Mouse (Mus musculus): ENCODE measurements around the gene Asphd1.
A peak's percentile ranks its signal among the peaks of the same experiment; 100 is the strongest.
"Not testable (repeated sequence)": the region's sequence is repeated elsewhere in the genome, so short reads cannot be mapped to it uniquely, and the experiment has no call there.

Asphd1 gene

DNA sequence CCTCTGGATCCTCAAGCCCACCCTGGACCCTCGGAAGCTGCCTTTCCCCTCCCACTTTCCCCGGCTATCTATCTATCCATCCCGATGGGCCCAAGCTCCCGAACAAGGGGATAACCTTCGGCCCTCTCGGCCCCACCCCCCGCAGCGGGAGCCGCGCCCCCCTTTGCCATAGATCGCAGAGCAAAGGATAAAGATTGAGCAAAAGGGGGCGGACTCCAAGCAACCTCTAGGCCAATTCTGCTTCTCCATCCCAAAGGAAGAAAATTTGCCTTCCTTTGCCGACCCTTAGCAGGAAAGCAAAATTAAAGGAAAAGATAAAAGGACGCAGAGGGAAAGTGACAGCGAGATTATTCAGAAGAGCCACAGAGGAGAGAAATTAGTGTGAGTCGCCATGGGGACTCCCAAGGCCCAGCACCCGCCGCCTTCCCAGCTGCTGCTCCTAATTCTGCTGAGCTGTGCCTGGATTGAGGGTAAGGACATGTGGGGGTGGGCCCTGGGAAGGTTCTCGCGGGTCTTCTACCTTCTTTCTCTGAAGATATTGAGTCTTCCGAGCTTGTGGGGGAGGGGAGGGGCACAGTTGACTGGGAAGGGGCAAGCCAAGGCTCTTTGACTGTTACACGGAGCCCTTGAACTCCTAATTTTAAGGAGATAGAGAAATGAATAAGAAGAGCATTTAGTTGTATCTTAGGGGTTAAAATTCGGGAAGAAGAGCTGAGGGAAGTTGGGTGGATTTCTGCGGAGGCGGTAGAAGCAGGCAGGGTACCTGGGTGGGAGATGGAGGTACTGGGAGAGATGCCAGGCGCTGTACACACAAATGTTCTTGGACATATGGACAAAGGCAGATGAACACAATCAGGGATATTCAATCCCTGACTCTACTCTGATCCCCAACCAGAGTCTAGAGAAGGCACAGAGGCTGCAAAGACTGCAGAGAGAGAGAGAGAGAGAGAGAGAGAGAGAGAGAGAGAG lies 1.5 kb upstream of the Asphd1 start:
- no peak for DNase-seq

DNA sequence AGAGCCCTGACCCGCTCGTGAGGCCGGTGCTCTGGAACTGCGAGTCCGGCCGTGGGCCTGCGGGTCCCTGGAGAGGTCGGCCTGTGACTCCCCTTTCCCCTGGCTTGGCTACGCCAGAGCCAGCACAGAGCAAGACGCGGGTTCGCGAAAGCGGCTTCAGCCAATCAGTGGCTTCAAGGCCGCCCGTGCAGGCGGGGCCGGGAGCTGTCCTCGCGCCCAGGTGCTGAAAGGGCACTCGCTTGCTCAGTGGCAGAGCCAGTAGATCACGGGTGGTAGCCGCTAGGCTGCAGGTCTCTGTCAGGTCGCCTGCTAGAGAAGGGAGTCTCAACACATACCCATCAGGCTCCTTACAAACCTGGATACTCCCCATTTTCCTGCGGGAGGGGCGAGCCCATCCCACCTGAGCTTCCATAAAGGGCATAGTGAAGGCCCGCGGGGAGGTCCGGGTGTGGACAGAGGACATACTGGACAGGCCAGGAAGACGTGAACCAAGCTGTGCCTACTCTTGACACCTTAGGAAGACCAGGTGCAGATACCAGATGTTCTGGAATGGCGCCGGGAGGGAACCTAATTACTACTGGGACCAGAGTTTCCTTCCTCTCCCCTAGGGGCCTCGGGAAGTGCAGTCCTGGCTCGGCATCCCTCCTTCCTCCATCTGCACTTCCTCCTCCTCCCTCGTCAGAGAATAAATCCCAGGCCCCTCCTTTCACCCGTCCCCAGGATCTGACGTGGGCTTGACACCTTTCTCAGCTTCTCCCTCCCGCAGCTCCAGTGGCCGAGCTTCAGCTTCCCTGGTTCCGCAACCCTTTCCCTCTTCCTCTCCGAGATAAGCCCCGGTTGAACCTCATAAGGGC lies 638 bp upstream of the Asphd1 start, which contains the start of gene Sez6l2:
Gene Sez6l2, plus strand, starts transcription at position 771 of the 854 bp plus-strand sequence.
- peak; percentile 87 for DNase-seq

DNA sequence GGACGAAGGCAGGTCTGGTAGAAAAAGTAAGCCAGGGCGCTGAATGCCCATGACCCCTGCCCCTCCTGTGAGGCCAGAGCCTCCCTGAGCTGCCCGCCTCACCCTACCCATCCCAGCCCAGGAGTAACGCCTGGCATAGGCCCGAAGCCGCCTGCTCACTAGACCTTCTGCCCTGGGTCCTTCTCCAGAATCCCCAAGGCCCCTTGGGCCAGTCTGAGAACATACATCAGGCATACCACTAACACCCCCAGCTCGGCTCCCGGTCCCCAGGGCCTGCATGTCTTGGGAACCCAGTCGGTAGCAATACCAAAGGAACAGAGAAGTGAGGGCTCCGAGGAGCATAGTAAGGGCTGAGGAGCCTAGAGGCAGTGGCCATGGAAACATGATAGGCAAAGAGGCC lies 756 bp downstream of the Asphd1 start:
- DNase-seq, result no peak

DNA sequence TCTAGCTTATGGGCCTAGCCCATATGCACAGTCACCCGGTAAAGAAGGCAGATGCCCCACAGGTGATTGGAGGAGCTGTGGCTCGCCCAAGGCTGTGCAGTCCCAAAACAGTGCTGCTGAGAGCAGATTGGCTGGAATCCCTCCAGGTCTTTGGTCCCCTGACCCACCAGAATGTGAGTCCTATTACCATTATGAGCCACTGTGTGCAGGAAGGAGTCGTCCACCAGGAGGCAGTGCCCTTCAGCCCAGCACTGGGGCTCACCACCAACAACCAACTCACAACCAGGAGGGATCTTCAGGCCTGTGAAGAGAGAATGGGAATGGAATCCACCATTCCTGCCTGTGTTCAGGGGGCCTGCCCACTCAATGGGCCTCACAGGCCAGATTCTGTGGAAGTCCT lies 2.9 kb downstream of the Asphd1 start:
- DNase-seq, result peak; percentile 45

DNA sequence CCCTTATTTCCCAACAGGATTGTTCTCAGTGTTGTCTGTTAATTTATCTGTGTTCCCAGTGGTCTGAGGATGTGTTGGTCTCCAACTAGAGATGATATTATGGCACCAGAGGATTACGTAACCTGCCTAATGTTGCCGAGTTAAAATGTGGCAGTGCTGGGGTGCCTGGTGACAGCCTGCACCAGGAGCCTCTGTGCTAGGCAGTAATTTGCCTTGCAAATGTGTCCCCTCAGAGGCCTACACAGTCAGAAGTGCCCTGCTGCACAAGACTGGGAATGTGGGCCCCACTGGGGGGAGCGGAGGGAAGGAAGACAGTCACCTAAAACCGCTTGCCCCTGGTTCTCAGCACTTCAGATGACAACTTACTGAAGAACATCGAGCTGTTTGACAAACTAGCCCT lies 7.6 kb downstream of the Asphd1 start:
- no peak for DNase-seq

DNA sequence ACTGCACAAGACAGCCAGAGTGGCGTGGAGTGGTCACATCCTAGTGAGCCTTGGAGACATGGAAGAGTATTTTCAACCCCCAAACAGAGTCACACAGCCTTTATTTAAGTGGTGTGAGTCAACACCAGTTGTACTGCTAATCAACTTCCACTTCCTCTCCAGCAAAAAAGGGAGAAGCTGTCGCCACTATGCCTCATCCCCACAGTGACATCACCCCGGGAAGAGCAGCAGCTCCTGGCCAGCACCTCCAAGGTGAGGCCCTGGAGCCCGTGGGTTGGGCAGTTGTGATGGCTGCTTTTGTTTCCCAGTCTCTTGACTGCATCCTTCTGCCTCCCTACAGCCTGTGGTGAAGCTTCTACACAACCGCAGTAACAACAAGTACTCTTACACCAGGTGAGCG lies 8.2 kb downstream of the Asphd1 start:
- DNase-seq, result no peak

DNA sequence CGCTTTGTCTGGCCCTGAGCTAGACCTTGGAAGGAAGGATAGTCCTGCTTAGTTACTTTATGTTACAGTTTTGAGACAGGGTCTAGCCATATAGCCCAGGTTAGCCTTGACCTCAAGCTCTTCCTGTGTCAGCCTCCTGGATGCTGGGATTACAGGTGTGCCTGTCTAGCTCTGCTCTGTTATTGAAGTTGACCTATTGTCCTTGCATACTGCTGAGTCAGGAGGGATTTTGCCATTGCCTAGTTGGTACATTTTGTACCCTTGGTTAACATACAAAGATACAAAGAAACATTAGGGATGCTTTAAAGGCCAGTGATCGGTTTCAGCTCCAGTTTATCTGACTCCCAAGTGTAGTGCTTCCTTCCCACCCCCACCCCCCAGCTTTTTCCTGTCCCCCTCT lies 16.7 kb downstream of the Asphd1 start:
- DNase-seq, result no peak

DNA sequence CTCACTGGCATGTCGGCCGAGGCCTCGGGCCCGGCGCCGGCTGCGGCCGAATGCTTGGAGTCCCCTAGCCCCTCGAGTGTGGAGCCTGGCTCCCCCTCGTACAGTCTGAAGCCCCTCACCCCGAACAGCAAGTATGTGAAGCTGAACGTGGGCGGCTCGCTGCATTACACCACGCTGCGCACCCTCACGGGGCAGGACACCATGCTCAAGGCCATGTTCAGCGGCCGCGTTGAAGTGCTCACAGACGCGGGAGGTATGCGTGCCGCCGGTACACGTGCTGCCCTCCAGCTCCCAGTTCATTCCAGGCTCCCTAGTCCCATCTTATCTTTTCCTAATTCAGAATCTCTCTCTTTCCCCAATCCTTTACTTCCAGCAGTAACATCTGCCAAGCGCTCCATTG lies 20.3 kb downstream of the Asphd1 start:
- no peak for DNase-seq

DNA sequence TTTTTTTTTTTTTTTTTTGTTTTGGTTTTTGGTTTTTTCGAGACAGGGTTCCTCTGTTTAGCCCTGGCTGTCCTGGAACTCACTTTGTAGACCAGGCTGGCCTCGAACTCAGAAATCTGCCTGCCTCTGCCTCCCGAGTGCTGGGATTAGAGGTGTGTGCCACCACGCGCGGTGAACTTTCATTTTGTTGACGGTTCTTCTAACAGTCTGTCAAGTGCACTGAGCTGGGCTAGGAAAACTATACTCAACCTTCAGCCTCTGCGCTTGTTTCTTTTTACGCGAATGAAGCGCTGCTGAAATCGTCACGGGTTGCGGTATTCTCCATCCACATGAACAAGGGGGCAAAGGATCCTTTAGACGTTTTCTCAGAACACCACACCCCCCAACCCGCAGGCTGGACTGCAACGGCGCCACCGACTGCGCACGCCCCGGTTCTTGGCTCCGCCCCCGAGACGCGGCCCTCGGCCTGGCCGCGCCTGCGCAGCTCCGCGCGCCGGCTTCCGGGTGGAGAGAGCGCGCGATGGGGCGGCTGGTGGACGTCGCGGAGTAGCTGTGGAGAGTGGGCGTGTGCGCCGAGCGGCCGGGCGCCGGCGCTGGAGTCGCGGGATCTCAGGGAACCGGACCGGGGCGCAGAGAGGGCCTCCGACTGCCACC lies 20.9 kb downstream of the Asphd1 start, which contains the start of gene Kctd13:
Gene Kctd13, plus strand, starts transcription at position 496 of the 654 bp plus-strand sequence.
- peak; percentile 91 for DNase-seq

DNA sequence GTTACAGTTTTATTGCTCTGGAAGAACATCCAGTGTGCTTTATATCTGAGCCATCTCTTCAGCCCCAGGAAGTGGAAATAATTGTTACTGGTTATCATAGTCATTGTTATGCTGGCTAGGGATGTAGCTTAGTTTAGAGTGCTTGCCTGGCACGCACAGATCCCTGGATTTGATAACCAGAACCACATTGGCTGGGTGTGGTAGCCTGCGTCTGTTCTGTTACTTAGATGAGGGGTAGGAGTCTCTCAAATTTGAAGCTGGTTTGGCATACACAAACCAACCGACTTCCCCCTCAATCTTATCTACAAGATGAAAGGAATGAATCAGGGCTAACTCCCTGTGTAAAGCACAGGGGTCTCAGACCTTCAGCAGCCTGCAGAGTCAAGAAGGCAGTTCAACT lies 23.1 kb downstream of the Asphd1 start:
- no peak for DNase-seq

DNA sequence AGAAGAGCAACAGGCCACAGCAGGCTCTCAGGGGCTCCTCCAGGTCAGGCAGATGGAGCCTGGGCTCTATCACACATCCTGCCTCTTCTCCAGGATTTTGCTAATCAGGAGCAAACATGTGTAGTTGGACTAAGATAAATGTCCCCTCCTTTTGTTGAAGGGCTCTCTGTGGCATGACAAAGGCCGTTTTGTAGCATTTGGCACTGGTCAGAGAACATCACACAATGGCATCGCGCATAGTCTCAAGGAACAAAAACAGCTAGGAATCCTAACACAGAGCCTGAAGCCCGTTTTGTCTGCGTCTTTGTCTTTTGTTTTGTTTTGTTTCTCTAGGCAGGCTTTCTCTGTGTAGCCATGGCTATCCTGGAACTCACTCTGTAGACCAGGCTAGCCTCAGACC lies 25.4 kb downstream of the Asphd1 start:
- DNase-seq, result no peak

DNA sequence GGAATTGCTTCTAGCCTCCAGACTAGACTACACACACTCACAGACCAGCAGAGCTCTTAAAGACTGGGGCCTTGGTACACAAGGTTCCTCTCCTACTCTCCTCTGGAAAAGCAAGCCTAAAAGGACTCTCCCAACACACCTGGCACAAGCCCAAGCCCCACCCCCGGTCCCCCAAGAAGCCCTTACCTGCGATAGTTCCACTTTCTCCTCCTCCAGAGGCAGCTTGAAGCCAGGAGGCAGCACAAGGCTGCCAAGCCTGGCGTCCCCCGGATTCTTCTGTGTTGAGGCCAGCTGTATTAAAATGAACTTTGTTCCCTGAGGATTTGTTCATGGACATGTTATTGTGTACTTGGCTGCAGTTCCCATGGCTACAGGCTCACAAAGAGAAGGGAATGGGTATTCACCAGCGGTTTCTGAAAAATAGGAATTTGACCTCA lies 26.7 kb downstream of the Asphd1 start, which contains the start of gene Tmem219:
Gene Tmem219, minus strand, starts transcription at position 294 of the 437 bp plus-strand sequence.
- DNase-seq, result no peak

DNA sequence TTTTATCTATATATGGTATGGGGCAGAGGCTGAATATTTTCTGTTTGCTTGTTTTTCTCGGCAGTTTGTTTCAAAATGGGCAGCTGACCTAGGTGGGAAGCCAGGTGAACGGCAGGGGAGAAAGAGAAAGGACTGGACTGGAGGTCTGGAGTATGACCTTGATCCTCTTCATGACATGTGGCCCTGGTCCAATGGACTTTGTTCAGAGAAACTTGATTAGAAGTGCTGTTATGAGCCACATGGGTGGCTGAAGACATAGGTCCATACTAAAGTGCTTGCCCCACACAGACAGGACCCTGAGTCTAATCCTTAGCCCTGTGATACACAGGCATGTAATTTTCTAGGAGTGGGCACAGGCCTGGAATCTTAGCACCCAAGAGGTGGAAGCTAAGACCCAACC lies 27.8 kb downstream of the Asphd1 start:
- DNase-seq, result no peak

DNA sequence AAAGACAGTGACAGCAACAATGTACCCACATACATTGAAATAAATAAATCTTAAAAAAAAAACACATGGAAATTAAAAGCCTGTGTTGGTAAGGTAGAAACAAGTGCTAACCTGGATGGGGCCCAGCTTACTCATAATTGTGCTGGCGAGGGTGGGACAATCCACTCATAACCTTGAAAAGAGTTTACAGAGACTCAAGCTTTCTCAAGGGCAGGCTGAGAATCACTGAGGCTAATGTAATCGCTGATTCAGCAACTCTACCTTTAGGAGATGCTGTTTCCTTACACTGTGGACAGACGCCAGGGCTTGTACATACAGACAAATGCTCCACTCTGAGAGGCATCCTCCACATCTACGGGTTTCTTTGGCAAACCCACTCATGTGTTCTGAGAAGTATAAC lies 29.4 kb downstream of the Asphd1 start:
- no peak for DNase-seq

DNA sequence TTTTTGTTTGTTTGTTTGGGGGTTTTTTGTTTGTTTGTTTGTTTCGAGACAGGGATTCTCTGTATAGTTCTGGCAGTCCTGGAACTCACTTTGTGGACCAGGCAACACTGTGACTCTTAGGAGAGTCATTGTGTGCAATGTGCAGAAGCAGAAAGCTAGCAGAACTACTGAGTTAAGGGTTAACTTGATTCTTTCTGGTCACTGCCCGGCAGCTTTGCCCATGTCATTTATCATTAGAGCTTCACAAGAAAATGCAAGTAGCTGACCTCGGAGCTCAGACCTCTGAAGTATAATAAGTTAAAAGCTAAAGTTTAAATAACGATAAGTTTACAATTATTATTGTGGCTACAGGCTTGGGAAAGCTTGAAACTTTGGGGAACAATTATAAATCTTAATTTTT lies 31.0 kb downstream of the Asphd1 start:
- not testable (repeated sequence) for DNase-seq

DNA sequence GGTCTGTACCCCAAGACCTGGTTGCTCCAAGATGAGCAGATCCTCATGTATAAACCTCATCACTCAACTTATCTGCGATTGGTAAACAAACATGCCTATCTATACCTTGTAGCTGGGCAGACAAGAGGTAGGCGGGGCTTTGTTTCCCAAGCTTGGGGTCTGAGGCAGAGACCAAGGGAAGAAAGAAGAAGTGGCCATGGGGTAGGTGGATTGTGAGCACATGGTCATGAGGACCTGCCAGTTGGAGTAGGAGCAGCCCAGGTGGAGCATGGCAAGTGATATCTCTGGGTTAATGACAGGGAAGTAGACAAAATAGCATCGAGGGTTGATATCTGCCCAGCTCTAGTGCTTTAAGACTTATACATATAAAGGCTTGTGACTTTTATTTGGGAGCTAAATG lies 34.5 kb downstream of the Asphd1 start:
- no peak for DNase-seq

DNA sequence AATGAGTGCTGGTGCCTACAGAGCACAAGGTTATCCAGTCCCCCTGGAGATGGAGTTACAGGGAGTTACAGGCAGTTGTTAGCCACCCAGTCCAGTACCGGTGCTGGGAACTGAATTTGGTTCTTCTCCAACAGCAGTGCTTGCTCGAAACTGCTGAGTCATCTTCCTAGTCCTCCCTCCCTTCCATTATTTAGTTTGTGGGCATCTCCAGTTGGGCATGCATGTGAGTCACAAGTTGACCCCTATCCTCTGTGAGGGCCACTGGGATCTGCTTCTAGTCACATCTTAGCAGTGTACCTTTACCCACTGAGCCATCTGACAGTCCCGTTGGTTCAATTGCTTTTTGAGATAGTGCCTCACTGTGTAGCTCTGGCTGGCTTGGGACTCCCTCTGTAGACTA lies 43.8 kb downstream of the Asphd1 start:
- no peak for DNase-seq

DNA sequence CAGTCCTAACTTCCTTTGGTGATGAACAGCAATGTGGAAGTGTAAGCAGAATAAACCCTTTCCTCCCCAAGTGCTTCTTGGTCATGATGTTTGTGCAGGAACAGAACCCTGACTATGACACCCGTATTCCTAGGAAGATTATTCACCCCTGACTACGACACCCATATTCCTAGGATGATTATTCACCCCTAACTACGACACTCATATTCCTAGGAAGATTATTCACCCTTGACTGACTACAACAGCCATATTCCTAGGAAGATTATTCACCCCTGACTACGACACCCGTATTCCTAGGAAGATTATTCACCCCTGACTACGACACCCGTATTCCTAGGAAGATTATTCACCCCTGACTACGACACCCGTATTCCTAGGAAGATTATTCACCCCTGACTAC lies 49.6 kb downstream of the Asphd1 start:
- DNase-seq, result not testable (repeated sequence)

DNA sequence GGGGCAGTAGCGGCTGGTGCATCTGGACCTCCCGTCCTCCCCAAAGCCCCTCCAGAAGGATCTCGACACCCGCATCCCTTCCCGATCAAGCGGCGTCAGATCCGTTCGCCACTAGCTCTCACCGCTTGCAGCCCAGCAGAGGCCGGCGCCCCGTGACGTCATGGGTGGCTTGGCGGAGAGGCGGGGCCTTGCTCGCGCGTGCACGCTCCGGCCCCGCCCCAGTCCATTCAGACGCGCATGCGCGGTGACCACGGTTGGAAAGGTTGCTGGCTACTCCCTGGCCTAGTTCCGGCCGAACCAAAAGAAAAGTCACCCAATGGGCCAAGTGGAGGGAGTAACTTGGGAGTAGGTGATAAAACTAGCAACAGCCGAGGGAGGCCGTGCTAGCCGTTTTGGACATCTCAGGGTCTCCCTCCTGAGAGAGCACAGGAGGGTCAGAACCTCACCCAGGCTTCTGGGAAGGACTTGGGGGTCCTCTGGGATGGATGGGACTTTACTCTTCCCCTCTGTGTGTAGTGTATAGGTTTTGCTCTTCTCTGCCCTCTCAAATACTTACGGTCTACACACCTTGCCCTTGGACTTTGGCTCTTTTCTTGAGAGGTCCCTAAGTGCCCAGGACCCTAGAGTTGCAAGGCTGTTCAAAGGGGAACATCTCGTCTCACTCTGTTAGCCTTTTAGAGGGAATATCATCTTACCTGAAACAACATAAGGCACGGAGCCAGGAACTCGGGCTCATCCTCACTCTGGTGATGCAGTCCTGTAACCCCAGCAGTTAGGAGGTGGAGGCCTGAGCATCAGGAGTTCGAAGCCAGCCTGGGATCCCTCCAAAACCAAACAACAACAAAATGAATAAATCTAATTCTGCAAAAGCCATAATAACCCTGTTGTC lies 51.0 kb downstream of the Asphd1 start:
- DNase-seq, result peak; percentile 97

DNA sequence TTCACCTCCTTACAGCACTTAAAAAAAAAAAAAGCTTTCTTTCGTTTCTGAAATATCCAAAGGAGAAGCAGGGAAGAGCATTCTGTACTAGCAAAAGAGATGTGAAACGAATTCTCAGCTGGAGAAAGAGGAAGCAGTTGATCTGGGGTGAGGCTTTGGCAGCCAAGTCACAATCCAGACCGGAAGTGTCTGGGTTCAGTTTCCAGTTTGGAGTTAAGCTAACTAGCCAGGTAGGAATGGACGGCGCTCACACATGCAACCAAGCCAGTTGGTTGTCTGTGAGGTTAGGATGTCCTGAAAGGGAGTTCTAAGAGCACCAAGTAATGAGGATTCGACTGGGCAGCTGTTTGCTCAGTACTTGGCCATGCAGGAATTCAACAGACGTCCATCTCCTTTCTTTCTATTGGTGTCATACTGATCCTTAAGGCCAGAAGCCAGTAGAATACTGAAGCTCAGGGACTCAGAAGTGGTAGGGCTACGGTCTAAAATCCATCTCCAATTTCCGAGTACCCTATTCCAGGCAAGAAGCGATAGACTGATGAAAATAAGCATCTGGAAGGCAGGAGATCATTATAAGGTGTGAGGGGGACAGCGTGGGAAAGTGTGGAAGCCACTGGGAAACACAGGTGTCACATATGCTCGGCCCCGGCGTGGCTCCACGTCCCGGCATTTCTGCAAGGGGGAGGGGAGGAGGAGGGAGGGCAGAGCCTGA lies 51.8 kb downstream of the Asphd1 start:
- DNase-seq, result no peak

DNA sequence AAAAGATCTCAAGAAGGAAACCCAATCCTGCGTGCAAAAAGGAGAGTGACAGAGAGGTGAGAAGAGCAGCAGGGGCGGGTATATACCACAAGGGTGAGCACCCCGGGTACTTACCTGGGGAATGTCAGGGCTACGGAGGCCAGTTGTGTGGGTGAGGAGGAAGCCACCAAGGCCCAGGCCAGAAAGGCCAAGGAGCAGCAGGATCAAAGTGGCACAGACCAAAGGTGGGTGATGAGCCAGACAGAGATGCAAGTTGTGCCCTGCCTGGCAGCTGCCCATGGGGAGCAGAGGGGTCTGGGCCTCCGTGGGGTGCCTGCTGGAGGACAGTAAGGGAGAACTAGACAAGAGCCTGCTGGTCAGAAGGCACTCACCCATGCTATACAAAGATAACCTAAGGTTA lies 52.5 kb downstream of the Asphd1 start:
- DNase-seq, result no peak
